Mouse (Mus musculus): ENCODE data around the gene Tmem163. TPM values are rescaled to one million over a fixed set of nuclear protein-coding genes. Genes with fewer than 3 reads are reported as not detected.

Gene Tmem163
- polyA plus RNA-seq, 1 experiment from 2014 or later, result 23.4 TPM

DNA sequence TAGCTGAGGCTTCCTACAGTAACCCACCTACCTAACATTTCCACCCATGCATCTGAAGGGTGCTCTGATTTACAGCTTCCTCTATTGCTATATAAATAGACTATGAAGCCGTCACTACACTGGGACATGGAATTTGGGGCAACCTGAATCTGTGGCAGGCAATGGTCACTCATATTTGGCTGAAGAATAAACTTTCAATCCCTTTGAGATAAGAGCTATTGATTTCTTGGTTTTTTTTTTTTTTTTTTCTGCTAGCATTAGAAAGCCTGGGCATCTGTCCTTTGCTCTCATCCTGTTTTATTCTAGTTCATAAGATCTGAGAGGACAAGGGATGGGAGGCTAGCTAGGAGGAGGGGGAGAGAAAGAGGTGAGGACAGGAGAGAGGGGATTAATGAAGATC is 83.6 kb downstream of the Tmem163 start:
- ATAC-seq (replicated peaks; ENCODE audit: low FRiP score) (no peak), DNase-seq (ENCODE audit: low spot score) (no peak)
- Histone ChIP-seq H3K9ac (ENCODE audit: low read length) (no peak overlapping the region), H3K4me1 (replicated peaks; ENCODE audit: control insufficient read depth, insufficient read depth, low read length) (no peaks in the 10 kb centered on the region), H3K36me3 (ENCODE audit: control insufficient read depth, insufficient read depth, low read length) (no peaks in the 10 kb centered on the region), H3K27me3 (ENCODE audit: control insufficient read depth, insufficient read depth, low read length) (no peaks in the 10 kb centered on the region), H3K4me2 (ENCODE audit: low read depth, low read length, severe bottlenecking) (no peak overlapping the region), H3K9me3 (ENCODE audit: control insufficient read depth, low read length) (no peaks in the 10 kb centered on the region), H3K4me3 (ENCODE audit: low read depth, low read length) (no peak overlapping the region), H3K27ac (ENCODE audit: low read depth, low read length) (no peak overlapping the region)
- WGBS, result 69% methylated on average over 1 of the region's 1 CpGs

DNA sequence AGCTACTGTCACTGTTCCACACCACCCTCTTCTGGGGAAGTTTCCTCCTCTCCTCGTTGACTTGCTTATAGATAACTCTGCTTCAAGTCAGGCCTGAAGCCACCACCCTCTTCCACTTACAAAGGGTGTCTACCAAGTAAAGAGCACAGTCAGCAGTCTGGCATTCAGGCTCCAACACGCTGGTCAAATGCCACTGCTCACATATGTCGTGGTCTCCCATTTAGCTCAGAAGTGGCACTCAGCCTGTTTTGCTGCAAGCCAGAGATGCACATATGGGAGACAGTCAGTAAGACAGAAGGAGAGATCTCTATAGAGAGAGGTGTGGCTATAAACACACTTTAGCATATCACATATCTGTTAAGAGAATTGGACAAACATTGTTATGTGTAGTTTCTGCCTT is 89.8 kb downstream of the Tmem163 start:
- Histone ChIP-seq H3K4me2 (ENCODE audit: low read depth, low read length, severe bottlenecking) (no peak overlapping the region), H3K27ac (ENCODE audit: low read depth, low read length) (no peak overlapping the region), H3K9ac (ENCODE audit: low read length) (no peak overlapping the region), H3K4me1 (replicated peaks; ENCODE audit: control insufficient read depth, insufficient read depth, low read length) (no peaks in the 10 kb centered on the region), H3K4me3 (ENCODE audit: low read depth, low read length) (no peak overlapping the region), H3K36me3 (ENCODE audit: control insufficient read depth, insufficient read depth, low read length) (no peaks in the 10 kb centered on the region), H3K27me3 (ENCODE audit: control insufficient read depth, insufficient read depth, low read length) (no peaks in the 10 kb centered on the region), H3K9me3 (ENCODE audit: control insufficient read depth, low read length) (no peaks in the 10 kb centered on the region)
- WGBS, result 81% methylated on average over 3 of the region's 3 CpGs
- ATAC-seq (replicated peaks; ENCODE audit: low FRiP score) (no peak), DNase-seq (ENCODE audit: low spot score) (no peak)

DNA sequence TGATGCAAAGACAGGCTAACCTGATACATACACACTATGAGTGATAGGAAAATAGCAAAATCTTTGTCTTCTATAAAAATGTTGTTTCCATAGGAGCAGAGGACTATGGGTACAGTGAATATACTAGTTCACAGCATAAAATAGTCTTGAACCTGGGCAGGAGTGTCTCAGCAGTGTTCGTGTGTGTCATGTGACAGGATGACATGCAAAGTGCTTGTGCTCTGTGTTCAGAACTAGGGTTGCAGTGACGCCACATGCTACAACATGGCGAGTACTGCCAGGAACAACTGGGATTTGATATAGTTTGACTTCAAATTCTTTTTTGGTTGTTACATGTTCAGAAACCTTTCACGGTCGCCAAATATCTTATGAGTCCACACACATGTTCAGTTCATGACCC is 92.3 kb downstream of the Tmem163 start:
- ATAC-seq (replicated peaks; ENCODE audit: low FRiP score) (no peak), DNase-seq (ENCODE audit: low spot score) (no peak)
- Histone ChIP-seq H3K36me3 (ENCODE audit: control insufficient read depth, insufficient read depth, low read length) (no peaks in the 10 kb centered on the region), H3K9me3 (ENCODE audit: control insufficient read depth, low read length) (no peaks in the 10 kb centered on the region), H3K4me3 (ENCODE audit: low read depth, low read length) (no peak overlapping the region), H3K9ac (ENCODE audit: low read length) (no peak overlapping the region), H3K27me3 (ENCODE audit: control insufficient read depth, insufficient read depth, low read length) (no peaks in the 10 kb centered on the region), H3K4me2 (ENCODE audit: low read depth, low read length, severe bottlenecking) (no peak overlapping the region), H3K4me1 (replicated peaks; ENCODE audit: control insufficient read depth, insufficient read depth, low read length) (no peaks in the 10 kb centered on the region), H3K27ac (ENCODE audit: low read depth, low read length) (no peak overlapping the region)
- 92% methylated on average over 5 of the region's 5 CpGs for WGBS

DNA sequence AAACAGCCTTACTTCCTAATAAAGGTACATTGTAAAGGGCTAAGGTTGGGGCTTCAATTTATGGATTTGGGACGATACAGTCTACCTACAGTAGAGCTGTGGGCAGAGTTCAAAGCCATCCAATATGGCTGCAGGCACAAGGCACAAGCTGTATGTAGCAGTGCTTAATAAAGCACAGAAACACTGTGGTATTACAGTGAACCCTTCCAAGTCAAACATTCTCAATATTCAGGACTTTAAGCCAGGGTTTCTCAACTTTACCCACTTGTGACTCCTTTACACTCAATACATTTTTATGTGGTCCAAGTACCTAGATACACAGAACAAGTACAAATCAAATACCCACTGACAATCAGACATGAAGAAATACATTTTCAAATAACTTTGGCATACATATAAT is 93.2 kb downstream of the Tmem163 start:
- no peaks in the 10 kb centered on the region for H3K9me3 ChIP-seq (ENCODE audit: control insufficient read depth, low read length)
- no peak overlapping the region for H3K4me3 ChIP-seq (ENCODE audit: low read depth, low read length)
- H3K4me1 ChIP-seq (replicated peaks; ENCODE audit: control insufficient read depth, insufficient read depth, low read length), result no peaks in the 10 kb centered on the region
- no peaks in the 10 kb centered on the region for H3K36me3 ChIP-seq (ENCODE audit: control insufficient read depth, insufficient read depth, low read length)
- no peaks in the 10 kb centered on the region for H3K27me3 ChIP-seq (ENCODE audit: control insufficient read depth, insufficient read depth, low read length)
- ATAC-seq (replicated peaks; ENCODE audit: low FRiP score) (no peak), DNase-seq (ENCODE audit: low spot score) (no peak)
- WGBS, result 97% methylated on average over 1 of the region's 1 CpGs
- no peak overlapping the region for H3K27ac ChIP-seq (ENCODE audit: low read depth, low read length)
- no peak overlapping the region for H3K4me2 ChIP-seq (ENCODE audit: low read depth, low read length, severe bottlenecking)
- H3K9ac ChIP-seq (ENCODE audit: low read length), result no peak overlapping the region

DNA sequence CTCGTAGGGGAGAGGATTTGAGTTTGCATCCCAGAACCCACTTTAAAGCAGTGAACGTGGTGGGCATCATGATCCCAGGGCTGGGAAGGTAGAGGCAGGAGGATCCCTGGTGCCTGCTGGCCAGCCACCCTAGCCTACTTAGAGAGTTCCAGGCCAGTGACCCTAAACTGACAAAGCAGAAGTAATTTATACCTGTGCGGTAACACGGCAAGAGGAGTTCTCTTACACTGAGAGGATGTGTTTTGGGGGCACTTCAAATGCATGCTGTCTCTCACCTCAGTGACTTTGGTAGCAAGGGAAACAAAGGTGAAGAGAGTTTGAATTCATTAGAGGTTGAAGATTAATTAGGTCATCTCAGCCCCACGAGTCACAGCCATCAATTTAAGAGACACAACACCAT is 101.4 kb downstream of the Tmem163 start:
- Histone ChIP-seq H3K36me3 (ENCODE audit: control insufficient read depth, insufficient read depth, low read length) (no peaks in the 10 kb centered on the region), H3K9me3 (ENCODE audit: control insufficient read depth, low read length) (no peaks in the 10 kb centered on the region), H3K4me2 (ENCODE audit: low read depth, low read length, severe bottlenecking) (no peak overlapping the region), H3K4me1 (replicated peaks; ENCODE audit: control insufficient read depth, insufficient read depth, low read length) (peaks cover 12% of the 10 kb centered on the region; the same call in 1 of the 2 replicates), H3K9ac (ENCODE audit: low read length) (no peak overlapping the region), H3K4me3 (ENCODE audit: low read depth, low read length) (no peak overlapping the region), H3K27ac (ENCODE audit: low read depth, low read length) (no peak overlapping the region), H3K27me3 (ENCODE audit: control insufficient read depth, insufficient read depth, low read length) (no peaks in the 10 kb centered on the region)
- DNase-seq (ENCODE audit: low spot score) (no peak), ATAC-seq (replicated peaks; ENCODE audit: low FRiP score) (no peak)
- 58% methylated on average over 5 of the region's 5 CpGs for WGBS

DNA sequence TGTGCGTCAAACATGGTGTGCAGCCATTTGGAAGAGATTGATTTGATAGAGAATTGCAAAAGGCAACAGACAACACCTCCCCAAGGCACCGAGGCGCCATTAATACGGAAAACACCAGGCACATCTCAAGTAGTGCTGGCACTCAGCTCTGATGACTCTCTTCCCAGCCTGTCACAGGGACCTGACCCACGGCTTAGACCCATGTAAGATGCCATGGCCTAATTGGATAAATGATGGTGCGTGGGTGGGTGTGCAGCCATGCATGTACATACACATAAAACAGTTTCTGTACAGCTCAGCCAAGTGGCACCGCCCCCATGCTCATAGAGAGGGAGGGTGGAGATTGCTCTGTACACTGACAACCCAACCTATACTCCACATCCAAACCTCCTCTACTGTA is 102.3 kb downstream of the Tmem163 start:
- DNase-seq (ENCODE audit: low spot score) (peak; percentile 59), ATAC-seq (replicated peaks; ENCODE audit: low FRiP score) (peak; percentile 57)
- Histone ChIP-seq H3K9me3 (ENCODE audit: control insufficient read depth, low read length) (no peaks in the 10 kb centered on the region), H3K27me3 (ENCODE audit: control insufficient read depth, insufficient read depth, low read length) (no peaks in the 10 kb centered on the region), H3K4me3 (ENCODE audit: low read depth, low read length) (no peak overlapping the region), H3K36me3 (ENCODE audit: control insufficient read depth, insufficient read depth, low read length) (no peaks in the 10 kb centered on the region), H3K4me2 (ENCODE audit: low read depth, low read length, severe bottlenecking) (peak overlapping the region; percentile 27; the same call in 1 of the 2 replicates), H3K4me1 (replicated peaks; ENCODE audit: control insufficient read depth, insufficient read depth, low read length) (peaks cover 12% of the 10 kb centered on the region; the same call in 1 of the 2 replicates), H3K9ac (ENCODE audit: low read length) (no peak overlapping the region; the same call in 1 of the 2 replicates), H3K27ac (ENCODE audit: low read depth, low read length) (peak overlapping the region; percentile 70)
- 41% methylated on average over 7 of the region's 7 CpGs for WGBS

DNA sequence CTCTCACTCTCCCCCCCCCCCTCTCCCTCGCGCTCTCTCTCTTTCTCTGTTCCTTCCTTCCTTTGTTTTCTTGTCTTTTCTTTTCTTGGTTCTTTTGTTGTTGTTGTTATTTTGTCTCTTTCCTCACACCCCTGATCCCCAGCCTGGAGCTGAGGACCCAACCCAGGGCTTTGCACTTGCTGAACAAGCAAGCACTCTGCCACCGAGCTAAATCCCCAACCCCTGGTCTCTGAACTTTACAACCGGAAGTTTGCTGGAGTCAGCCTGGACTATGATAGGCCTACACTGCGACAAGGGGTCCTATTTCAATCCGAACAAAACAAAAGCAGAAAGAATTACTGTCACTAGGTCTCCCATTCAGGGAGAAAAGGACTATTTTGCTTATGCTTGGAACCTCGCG is 102.8 kb downstream of the Tmem163 start:
- peaks cover 12% of the 10 kb centered on the region; the same call in 1 of the 2 replicates for H3K4me1 ChIP-seq (replicated peaks; ENCODE audit: control insufficient read depth, insufficient read depth, low read length)
- ATAC-seq (replicated peaks; ENCODE audit: low FRiP score) (0 out of 2 replicates have a peak, but pooled peaks have one; percentile 25), DNase-seq (ENCODE audit: low spot score) (no peak)
- peak overlapping the region; percentile 35; the same call in 1 of the 2 replicates for H3K9ac ChIP-seq (ENCODE audit: low read length)
- no peak overlapping the region for H3K4me3 ChIP-seq (ENCODE audit: low read depth, low read length)
- H3K27me3 ChIP-seq (ENCODE audit: control insufficient read depth, insufficient read depth, low read length), result no peaks in the 10 kb centered on the region
- 5% methylated on average over 8 of the region's 8 CpGs for WGBS
- peak overlapping the region; percentile 70 for H3K27ac ChIP-seq (ENCODE audit: low read depth, low read length)
- no peaks in the 10 kb centered on the region for H3K36me3 ChIP-seq (ENCODE audit: control insufficient read depth, insufficient read depth, low read length)
- H3K9me3 ChIP-seq (ENCODE audit: control insufficient read depth, low read length), result no peaks in the 10 kb centered on the region
- H3K4me2 ChIP-seq (ENCODE audit: low read depth, low read length, severe bottlenecking), result peak overlapping the region; percentile 27; the same call in 1 of the 2 replicates

DNA sequence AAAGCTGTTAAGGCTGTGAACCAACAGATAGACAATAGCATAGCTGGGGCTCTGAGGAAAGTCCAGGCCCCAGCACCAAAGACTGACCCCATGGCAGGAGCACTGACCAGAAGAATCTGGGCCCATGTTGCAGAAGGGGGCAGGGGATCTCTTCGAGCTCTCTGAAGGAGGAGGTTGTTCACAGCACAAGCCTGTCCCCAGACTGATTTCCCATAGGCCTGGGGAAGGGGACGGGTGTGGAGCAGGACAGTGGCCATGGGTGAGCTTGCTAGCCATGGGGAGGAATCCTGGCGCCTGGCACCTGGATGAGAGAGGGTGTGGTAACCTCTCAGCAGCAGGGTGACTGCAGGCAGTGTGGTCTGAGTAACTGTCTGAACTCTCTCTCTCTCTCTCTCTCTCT is 103.2 kb downstream of the Tmem163 start:
- H3K9me3 ChIP-seq (ENCODE audit: control insufficient read depth, low read length), result no peaks in the 10 kb centered on the region
- no peaks in the 10 kb centered on the region for H3K27me3 ChIP-seq (ENCODE audit: control insufficient read depth, insufficient read depth, low read length)
- peaks cover 12% of the 10 kb centered on the region; the same call in 1 of the 2 replicates for H3K4me1 ChIP-seq (replicated peaks; ENCODE audit: control insufficient read depth, insufficient read depth, low read length)
- H3K4me2 ChIP-seq (ENCODE audit: low read depth, low read length, severe bottlenecking), result no peak overlapping the region
- no peaks in the 10 kb centered on the region for H3K36me3 ChIP-seq (ENCODE audit: control insufficient read depth, insufficient read depth, low read length)
- no peak overlapping the region for H3K4me3 ChIP-seq (ENCODE audit: low read depth, low read length)
- H3K27ac ChIP-seq (ENCODE audit: low read depth, low read length), result peak overlapping the region; percentile 70
- peak overlapping the region; percentile 24; the same call in 1 of the 2 replicates for H3K9ac ChIP-seq (ENCODE audit: low read length)
- DNase-seq (ENCODE audit: low spot score) (peak; percentile 67), ATAC-seq (replicated peaks; ENCODE audit: low FRiP score) (peak; percentile 47)
- 10% methylated on average over 3 of the region's 3 CpGs for WGBS

DNA sequence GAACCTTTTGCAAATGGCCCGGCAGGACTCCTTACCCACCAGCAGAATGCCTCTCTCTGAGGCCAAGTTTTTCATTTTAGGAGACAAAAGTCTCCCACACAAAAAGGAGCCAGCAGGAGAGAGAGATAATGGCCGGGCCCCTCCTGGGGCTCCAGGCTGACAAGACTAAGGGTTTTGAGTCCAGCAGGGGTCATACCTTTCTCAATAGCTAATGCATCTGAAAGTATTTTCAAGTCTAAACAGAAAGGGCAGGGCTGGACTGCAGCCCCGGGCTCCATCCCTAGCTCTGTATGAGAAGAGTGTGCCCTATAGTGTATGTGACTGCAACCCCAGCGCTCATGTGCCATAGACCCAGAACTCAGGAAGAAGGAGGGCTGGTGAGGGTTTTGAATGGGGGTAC is 103.7 kb downstream of the Tmem163 start:
- Histone ChIP-seq H3K9me3 (ENCODE audit: control insufficient read depth, low read length) (no peaks in the 10 kb centered on the region), H3K4me3 (ENCODE audit: low read depth, low read length) (no peak overlapping the region), H3K4me2 (ENCODE audit: low read depth, low read length, severe bottlenecking) (no peak overlapping the region), H3K36me3 (ENCODE audit: control insufficient read depth, insufficient read depth, low read length) (no peaks in the 10 kb centered on the region), H3K9ac (ENCODE audit: low read length) (no peak overlapping the region), H3K27ac (ENCODE audit: low read depth, low read length) (peak overlapping the region; percentile 70), H3K27me3 (ENCODE audit: control insufficient read depth, insufficient read depth, low read length) (no peaks in the 10 kb centered on the region), H3K4me1 (replicated peaks; ENCODE audit: control insufficient read depth, insufficient read depth, low read length) (peaks cover 12% of the 10 kb centered on the region; the same call in 1 of the 2 replicates)
- DNase-seq (ENCODE audit: low spot score), result peak; percentile 69
- peak; percentile 77 for ATAC-seq (replicated peaks; ENCODE audit: low FRiP score)
- 6% methylated on average over 4 of the region's 4 CpGs for WGBS
